Mouse (Mus musculus): Measurements from ENCODE around the gene Dph3. TPM values are rescaled to one million over a fixed set of nuclear protein-coding genes. Genes with fewer than 3 reads are reported as not detected.

Dph3 gene
- polyA plus RNA-seq, 1 experiment, result 48.1 TPM

DNA sequence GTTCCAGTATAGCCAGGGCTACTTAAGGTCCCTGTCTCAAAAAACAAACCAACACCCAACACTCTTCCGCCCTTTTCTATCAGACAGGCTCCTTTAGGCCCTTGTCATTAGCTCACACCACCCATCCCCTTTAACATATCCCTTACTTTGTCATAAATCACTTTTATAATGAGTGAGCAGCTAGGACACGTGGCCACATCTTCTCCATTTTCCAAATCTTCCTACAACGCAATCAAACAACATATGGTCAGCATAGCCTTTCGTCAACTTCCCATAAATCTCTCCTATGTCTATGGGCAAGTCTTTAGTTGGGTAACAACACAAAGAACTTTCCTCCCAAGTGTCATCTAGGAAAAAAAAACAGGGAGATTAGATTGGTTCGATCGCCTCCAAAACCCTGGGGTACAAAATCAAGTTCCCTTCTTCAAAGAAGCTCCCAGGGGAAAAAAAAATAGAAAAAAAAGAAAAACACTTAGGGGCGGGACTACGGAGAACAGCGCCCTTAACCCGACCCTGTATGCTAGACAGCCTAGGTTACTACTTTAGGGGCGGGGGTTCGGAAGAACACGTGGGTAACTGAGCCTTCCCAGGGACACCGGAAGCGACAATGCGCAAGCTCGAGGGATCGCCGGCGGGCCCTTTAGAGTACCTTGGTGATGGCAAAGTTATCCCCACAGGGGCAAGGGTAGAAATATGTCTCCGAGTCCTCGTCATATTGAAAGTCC is 606 bp downstream of the Dph3 start, which contains the start of gene Oxnad1:
Gene Oxnad1 (plus strand): TSS at position 614 of the 725 bp plus-strand sequence.
- no peak for DNase-seq (ENCODE audit: low spot score)

DNA sequence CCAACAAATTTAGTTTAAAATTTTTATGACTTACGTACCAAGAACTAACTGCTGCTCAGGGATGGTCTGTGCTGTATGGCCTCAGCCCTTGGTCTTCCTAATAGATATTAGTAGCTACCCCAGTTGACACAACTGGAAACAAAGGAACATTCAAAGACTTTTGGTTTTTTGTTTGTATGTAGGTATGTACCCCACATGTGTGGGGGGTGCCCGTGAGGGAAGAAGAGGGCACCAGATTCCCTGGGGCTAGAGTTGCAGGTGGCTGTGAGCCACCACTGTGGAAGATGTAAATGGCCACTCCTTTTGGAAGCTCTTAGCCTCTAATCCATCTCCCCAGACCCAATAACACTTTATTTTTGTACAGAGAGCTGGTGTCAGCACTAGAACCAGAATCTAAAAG is 2.1 kb downstream of the Dph3 start:
- DNase-seq (ENCODE audit: low spot score), result no peak

DNA sequence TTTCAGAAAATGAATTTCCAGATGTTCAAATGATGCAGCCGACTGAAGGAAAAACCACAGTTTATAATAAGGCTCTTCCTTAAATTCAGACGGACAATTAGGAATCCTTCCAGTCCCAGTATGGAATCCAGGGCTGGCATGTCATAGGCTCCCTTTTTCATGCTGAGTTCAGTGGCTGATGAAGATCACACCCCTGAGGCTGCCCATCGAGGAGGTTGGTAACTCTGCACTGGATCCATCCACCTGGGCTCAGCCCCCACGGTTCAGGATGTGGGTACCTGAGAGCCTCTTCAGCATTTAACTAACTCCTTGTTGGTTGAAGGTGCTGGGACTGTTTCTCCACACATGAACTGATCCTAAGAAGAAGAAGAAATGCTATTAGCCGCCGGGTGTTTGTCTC is 2.6 kb downstream of the Dph3 start:
- no peak for DNase-seq (ENCODE audit: low spot score)

DNA sequence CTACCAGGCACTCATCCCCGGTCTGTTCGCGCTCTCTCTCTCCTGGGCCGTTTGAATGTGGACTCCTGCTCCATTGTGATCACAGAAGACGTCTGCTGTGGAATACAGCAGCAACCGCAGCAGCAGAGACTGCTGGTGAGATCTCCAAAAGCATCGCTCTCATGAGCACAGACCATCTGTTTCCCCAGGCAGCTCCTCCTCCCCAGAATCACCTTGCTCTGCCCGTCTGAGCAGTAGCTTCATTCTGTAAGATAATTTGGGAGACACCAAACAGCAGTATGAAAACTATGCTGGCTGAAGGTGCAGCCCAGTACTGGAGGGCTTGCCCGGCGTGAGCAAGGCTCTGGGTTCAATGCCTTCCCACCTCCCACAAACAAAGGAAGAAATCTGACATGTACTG is 4.5 kb downstream of the Dph3 start:
- no peak for DNase-seq (ENCODE audit: low spot score)

DNA sequence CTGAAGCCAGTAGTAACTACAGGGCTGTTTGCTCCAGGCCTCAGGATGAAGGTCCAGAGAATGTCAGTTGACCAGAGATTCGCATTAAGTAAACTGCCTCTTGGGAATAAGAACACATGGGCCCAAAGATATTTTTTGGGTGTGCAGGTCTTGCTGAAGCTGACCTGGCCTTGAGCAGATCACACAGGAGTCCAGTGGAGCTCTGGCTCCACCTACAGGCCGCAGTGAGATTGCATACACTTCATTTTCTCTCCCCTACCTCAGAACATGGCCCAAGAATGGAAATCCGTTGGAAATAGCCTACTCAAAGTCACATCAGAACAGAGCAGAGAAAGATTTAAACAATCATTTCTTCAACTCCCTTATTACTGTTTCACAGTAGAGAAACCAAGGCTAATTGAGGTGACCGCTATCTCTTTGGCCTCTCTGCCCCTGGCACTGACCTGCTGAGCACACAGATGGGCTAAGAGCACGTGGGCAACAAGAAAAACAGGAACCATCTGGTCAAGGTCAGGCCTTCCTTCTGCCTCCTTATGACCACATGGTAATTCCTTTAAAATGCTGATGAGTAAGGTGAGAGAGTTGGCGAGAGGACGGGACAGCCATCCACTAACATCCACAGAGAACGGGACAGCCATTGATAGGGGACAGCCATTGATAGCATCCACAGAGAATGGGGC is 8.5 kb downstream of the Dph3 start:
- DNase-seq (ENCODE audit: low spot score), result peak; percentile 40

DNA sequence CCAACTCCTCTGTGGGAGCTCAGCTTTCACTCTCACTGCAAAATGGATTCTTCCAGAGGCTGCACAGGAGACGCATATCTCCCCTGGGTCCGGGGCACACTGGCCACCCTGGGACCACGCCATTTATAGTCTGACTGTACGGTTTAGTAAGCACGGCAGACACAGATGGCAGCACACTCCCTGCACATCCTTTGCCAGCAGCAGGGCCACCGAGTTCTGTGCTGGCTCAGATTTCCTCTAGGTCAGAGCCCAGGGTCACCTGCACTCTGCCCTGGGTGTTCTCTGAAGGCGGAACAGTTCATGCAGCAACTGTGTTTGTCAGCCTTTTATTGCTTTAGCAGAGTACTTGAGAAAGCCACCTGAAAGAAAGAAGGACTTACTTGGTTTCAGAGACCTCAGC is 11.6 kb downstream of the Dph3 start:
- DNase-seq (ENCODE audit: low spot score), result no peak

DNA sequence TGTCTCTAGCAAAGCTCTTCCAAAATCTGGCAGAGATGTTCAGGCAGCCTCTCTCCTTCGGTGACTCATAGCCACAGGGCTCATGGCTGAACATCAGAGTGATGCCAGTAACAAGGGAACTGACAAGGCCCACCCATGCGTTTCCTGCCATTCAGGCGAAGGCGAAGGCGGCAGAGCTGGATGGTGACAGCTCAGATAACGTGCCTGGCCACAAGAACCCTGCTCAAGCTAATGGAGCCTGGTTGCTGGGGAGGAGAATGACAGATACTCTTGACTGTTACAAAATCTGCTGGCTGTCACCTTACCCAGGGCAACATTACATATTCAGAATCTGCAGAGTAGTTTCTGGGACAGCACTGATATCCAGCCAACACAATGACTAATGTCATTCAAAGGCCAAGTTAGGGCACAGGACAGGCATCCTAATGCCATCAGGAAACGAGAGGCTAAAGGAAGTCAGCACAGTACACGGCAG is 12.3 kb downstream of the Dph3 start:
- no peak for DNase-seq (ENCODE audit: low spot score)

DNA sequence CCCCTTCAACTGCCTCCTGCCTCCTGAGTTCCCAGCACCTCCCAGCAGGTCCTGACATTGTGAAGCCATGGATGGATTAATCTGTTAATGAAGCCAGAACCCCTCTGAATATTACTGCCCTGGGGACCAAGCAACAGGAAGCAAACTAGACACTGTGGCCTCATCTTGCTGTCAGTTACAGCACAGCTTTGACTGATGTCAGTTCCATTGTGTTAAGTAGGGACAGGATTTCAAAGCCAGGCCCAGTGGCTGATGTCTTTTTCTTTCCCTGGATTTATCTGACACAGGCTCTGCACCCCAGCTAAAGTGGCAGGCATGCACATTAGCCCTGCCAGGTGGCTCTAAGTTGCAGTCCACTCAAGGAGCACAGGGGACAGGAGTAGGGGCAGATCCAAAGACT is 12.7 kb downstream of the Dph3 start:
- no peak for DNase-seq (ENCODE audit: low spot score)

DNA sequence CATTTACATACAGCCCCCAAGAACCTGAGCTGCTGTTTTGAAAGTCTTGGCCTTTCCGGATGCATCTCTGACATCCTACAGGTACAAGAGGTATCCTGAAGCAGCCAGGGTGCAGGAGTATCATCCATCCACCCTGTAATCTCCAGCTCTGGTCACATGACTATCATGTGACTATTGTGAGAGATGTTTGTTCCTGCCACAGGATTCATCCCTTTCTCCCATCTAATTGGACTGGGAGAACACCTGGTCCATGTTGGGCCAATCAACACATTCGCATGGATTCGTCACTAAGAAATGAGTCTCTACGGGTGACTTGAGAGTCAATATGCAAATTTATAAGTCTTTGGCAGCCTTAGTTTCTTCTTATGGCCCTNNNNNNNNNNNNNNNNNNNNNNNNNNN is 24.1 kb downstream of the Dph3 start:
- no peak for DNase-seq (ENCODE audit: low spot score)

DNA sequence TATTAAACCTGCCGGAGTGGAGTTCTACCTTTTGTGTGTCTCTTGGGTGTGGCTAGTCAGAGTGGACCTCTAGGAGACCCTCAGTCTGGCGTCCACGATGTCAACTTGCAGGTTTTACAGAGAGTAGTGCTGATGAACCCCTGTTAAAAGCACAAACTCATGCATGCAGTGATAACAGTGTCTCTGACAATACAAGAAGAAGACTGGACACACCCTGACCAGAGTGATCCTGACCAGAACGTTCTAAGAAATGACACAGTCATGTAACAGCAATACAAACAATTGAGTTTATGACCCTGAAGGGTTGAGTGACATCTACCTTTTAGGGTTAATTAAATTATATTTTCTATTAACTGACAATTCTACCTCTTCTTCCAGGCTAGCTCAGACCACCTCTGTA is 27.9 kb downstream of the Dph3 start:
- no peak for DNase-seq (ENCODE audit: low spot score)

DNA sequence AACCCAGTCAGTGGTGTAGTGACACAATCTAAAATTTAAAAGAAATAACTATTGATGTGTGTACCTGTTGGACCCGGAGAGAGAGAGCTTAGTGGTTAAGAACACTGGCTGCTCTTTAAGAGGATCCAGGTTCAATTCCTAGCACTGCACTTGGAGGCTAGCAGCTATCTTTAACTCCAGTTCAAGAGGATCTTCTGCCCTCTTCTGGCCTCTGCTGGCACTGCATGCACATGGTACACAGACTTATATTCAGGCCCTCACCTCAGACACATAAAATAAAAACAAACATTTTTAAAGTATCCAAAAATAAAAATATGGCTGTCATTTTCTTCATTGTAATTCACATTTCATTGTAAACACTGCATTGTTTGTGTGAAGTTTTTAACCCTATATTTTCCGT is 28.9 kb downstream of the Dph3 start:
- DNase-seq (ENCODE audit: low spot score), result no peak

DNA sequence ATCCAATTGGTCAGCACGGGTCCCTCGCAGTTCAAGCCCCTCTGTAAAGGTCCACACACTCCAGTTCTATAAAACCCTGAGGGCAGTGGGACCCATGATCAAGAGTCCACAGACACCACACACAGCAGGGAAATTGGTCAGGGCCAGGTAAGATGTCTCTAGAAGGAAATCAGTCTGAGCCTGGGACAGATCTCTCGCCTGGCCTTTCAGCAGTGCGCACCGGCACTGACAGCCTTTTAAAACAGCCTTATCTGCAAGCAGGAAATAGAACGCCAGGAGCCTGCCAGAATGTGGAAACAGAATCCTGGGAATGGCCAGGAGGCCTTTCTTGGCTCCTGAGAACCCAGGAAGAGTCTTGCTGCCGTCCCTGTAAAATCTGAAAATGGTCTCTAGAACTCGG is 29.7 kb downstream of the Dph3 start:
- DNase-seq (ENCODE audit: low spot score), result no peak

DNA sequence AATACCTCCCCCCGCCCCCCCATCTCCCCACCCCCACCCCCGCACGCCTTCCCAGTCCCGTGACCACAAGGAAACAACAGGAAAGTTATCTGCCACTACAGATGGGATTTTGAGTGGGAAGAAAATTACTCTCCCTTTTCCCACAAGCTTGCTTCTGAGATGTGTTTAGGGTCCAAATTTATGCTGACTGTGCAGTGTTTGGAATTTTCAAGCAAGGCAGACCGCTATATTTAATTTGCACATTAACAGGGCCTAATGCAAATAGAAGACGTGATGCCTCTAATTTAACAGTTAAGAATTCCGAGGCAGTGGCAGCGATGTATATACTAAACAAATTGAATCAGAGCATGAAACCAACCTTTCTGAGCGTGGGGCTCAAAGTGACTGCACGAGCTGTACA is 30.7 kb downstream of the Dph3 start:
- no peak for DNase-seq (ENCODE audit: low spot score)

DNA sequence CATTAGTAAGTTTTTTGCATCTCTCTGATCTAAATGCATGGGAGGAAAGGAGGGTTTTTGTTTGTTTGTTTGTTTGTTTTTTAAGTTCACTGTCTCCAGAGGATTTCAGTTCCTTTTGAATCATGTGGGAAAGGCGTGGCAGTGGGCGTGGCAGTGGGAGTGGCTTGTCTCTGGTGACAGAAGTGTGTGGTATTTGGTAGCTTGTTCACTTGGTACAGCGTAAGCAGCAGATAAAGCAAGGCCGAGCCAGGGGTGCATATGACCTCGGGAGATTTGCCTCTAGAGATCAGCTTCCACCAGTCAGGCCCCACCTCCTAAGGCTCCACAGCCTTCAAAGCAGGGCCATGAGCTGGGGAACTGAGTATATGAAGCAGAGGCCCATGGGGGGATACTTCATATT is 31.6 kb downstream of the Dph3 start:
- DNase-seq (ENCODE audit: low spot score), result no peak

DNA sequence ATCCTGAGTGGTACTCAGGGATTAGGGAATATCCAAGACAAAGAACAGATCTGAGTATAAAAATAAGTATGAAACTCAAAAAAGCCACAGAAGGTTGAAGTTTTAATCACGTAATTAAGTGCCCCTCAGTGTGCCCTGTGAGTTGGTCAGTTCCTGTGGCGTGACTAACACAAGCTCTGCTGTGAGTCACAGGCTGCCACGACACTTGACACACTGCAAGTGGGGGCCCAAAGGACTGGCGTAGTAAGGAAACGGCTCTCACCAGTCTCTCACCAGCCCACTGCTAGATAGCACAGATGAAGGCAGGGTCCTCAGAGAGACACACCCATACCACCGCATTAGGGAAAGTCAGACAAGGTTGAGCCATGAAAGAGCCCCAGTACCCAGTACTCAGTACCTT is 35.4 kb downstream of the Dph3 start:
- DNase-seq (ENCODE audit: low spot score), result no peak

DNA sequence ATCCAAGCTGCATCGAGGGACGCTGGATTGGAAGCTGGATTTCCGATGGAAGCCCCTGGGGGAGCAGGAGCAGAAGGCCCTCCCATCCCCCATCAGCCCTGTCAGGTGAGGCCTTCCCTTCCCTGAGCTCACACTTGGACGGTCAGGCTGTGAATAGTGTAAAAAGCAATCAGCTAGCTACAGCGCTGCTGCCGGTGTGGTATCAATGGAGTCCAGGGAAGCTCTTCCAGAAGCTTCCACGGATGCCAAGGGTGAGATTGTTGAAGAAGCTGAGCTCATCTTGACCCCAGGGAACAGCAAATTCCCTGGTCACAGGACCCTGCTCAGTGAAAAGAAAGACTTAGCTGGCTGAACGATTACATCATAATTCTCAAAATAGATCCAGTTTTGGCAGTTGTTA is 39.2 kb downstream of the Dph3 start:
- no peak for DNase-seq (ENCODE audit: low spot score)

DNA sequence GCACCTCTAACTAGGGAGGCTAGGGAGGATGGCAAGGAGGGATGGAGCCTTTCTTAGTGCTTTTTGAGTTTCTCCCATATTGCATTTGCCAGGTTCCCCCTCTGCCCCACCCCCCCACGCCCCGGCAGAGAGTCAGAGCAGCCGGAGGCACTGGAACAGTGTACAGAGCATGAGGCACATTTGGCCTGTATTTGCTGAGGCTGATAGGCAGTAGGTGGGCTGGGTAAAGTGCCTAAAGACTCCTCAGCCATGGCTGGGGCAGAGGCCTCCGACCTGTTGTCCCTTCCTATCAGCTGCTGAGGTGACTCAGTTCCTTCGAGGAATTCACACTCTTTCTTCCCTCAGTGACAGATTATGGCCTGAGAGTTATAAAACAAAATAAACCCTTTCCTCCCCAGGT is 43.4 kb downstream of the Dph3 start:
- DNase-seq (ENCODE audit: low spot score), result no peak

DNA sequence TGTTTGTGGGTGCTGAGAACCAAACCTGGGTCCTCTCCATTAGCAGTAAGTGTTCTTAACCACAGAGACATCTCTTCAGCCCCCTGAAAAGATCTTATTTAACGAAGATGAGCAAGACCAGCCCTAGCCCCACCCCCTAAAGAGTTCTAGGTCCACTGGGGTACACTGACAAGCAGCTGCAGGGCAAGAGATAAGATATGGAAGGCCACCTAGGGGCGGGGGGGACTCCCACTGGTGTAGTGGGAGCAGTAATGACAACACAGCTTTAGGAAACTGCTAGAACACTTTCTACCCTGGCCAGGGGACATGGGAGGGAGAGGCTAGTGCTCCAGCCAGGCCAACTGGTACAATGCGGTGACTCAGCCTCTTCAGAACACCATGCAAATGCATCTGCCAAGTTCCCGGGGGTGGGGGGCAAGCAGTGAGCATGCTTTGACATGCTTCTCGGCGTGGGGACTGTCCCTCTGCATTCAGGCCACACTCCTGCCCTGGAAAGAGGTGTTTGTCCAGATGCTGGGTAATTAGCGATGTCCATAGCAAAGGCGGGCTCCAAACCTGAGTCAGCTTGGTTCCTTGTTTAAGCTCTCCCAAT is 47.8 kb downstream of the Dph3 start:
- no peak for DNase-seq (ENCODE audit: low spot score)

DNA sequence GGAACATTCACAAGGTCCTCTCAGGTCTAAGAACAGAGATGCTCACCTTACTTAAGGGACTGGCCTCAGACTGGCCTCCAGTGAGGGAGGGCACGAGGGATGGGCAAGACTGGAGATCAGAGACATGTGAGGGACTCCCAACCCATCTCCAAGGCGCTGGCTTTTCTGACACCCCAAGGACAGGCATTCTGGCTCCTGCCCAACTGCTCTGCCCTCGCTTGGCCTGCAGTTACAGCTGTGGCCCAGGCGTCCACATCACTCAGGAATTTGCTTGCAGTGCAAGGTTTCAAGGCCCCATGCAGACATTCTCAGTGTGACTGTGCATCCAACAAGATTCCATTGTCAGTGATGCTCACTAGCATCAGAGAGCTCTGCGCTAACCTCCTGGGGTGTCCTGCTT is 49.0 kb downstream of the Dph3 start:
- DNase-seq (ENCODE audit: low spot score), result no peak

DNA sequence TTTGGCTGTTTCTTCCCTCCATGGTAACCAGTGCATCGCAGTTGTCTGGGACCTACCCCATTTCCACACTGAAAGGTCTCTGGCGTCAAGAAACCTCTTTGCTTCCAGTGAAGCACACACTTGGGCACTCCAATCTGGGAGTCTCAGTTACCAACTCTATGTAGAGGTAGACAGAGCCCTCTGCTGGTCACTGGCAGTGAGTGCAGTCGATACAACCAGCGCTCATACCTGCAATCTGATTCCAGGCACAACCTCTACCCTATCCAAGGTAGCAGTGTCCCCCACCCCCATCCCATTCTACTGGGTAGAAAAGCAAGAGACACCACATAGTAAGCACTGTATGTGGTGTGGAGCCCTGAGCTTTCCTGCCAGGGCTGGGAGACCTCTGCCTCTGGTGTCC is 53.0 kb downstream of the Dph3 start:
- DNase-seq (ENCODE audit: low spot score), result no peak

All from urinary bladder, adult 2 months (tissue).